Mouse (Mus musculus): ENCODE data around the gene Cdk5.

Cdk5 gene

GRCm38 (mm10) chr5:24417587-24417986, 5.7 kb downstream of the Cdk5 start:
- ChIA-PET CTCF (interaction anchor here in 2 of 4 experiments (1.2 to 5.0 kb wide), 8 partner anchors 10 to 183 kb away, joined by 3 to 76 read pairs (median 12); partner anchors contain the start of genes Abcb8 (in 1 of the 2) and Atg9b (in 1 of the 2)), POLR2A (interaction anchor here in 2 of 4 experiments (1.2 to 4.0 kb wide), 8 partner anchors 11 to 34 kb away, joined by 4 to 27 read pairs (median 12); partner anchors contain the start of genes Abcb8 (in 2 of the 2) and Fastk (in 1 of the 2))

GRCm38 (mm10) chr5:24416222-24416736, 7.1 kb downstream of the Cdk5 start:
- ChIA-PET POLR2A (interaction anchor here (0.5 to 4.0 kb wide), 47 partner anchors 8 to 356 kb away, joined by 3 to 27 read pairs (median 4); partner anchors contain the start of genes Tmub1 (in 4 of the 4), Abcb8 (in 2 of the 4), Atg9b (in 2 of the 4) and Fastk (in 2 of the 4)), CTCF (interaction anchor here (0.5 to 5.0 kb wide), 87 partner anchors 8 to 595 kb away, joined by 3 to 76 read pairs (median 5); partner anchors contain the start of genes Abcb8 (in 4 of the 4), Tmub1 (in 4 of the 4), Atg9b (in 3 of the 4) and Fastk (in 3 of the 4))

GRCm38 (mm10) chr5:24413938-24414337, 9.4 kb downstream of the Cdk5 start:
- ChIA-PET CTCF (interaction anchor here in 3 of 4 experiments (0.6 to 5.0 kb wide), 9 partner anchors 12 to 97 kb away, joined by 3 to 76 read pairs (median 4); partner anchors contain the start of genes Abcb8 (in 2 of the 3) and Atg9b (in 1 of the 3)), POLR2A (interaction anchor here in 2 of 4 experiments (0.6 to 4.0 kb wide), 11 partner anchors 9 to 69 kb away, joined by 3 to 26 read pairs (median 4); partner anchors contain the start of genes Cdk5 (in 2 of the 2) and Slc4a2 (in 2 of the 2))

- POLR2A ChIA-PET = interaction anchor here in 3 of 4 experiments (0.6 to 2.8 kb wide), 13 partner anchors 10 to 94 kb away, joined by 3 to 10 read pairs (median 3); partner anchors contain the start of genes Cdk5 (in 2 of the 3) and Slc4a2 (in 2 of the 3)
- CTCF ChIA-PET = interaction anchor here in 3 of 4 experiments (1.0 to 5.0 kb wide), 8 partner anchors 13 to 97 kb away, joined by 3 to 76 read pairs (median 4); partner anchors contain the start of genes Abcb8 (in 2 of the 3) and Atg9b (in 1 of the 3)
Measured at GRCm38 (mm10) chr5:24413042-24413693, 10.2 kb downstream of the Cdk5 start, which contains the start of gene Asic3. Gene Asic3, plus strand, starts transcription at chr5:24413392.

- POLR2A ChIA-PET = interaction anchor here in 2 of 4 experiments (1.2 to 2.8 kb wide), 4 partner anchors 11 to 18 kb away, joined by 3 to 10 read pairs (median 8); partner anchors contain the start of genes Cdk5 (in 2 of the 2) and Slc4a2 (in 2 of the 2)
- CTCF ChIA-PET = interaction anchor here in 1 of 4 experiments (1.5 kb wide), 1 partner anchor 15 kb away, joined by 4 read pairs; no protein-coding TSS in a partner anchor
Measured at GRCm38 (mm10) chr5:24412063-24412462, 11.3 kb downstream of the Cdk5 start.

- POLR2A ChIA-PET = interaction anchor here in 3 of 4 experiments (0.5 to 5.2 kb wide), 11 partner anchors 10 to 543 kb away, joined by 3 to 25 read pairs (median 5); partner anchors contain the start of genes Cdk5 (in 2 of the 3), Slc4a2 (in 2 of the 3) and Abcb8 (in 1 of the 3)
Measured at GRCm38 (mm10) chr5:24409466-24409865, 13.9 kb downstream of the Cdk5 start.

GRCm38 (mm10) chr5:24408651-24409050, 14.7 kb downstream of the Cdk5 start:
- CTCF ChIA-PET = interaction anchor here in 3 of 4 experiments (0.6 to 2.5 kb wide), 7 partner anchors 8 to 77 kb away, joined by 3 to 13 read pairs (median 4); partner anchors contain the start of gene Abcb8 (in 1 of the 3)
- POLR2A ChIA-PET = interaction anchor here (0.5 to 5.2 kb wide), 10 partner anchors 9 to 542 kb away, joined by 3 to 25 read pairs (median 5); partner anchors contain the start of genes Abcb8 (in 1 of the 4), Cdk5 (in 1 of the 4) and Slc4a2 (in 1 of the 4)

More at GRCm38 (mm10) chr5:24409466-24409865, 13.9 kb downstream of the Cdk5 start:
- CTCF ChIA-PET = interaction anchor here in 3 of 4 experiments (0.6 to 1.7 kb wide), 6 partner anchors 12 to 969 kb away, joined by 3 to 13 read pairs (median 4); partner anchors contain the start of gene Abcb8 (in 2 of the 3)

- POLR2A ChIA-PET = interaction anchor here in 1 of 4 experiments (0.7 to 5.6 kb wide), 3 partner anchors 9 to 11 kb away, joined by 3 to 26 read pairs (median 8); partner anchors contain the start of gene Abcb8
Measured at GRCm38 (mm10) chr5:24405389-24405876, 17.9 kb downstream of the Cdk5 start.

GRCm38 (mm10) chr5:24404594-24405360, 18.6 kb downstream of the Cdk5 start:
- ChIA-PET POLR2A (interaction anchor here in 3 of 4 experiments (0.7 to 5.6 kb wide), 5 partner anchors 8 to 12 kb away, joined by 3 to 26 read pairs (median 6); partner anchors contain the start of gene Abcb8 (in 1 of the 3)), CTCF (interaction anchor here in 2 of 4 experiments (0.8 to 8.0 kb wide), 4 partner anchors 11 kb away, joined by 3 to 35 read pairs (median 10); partner anchors contain the start of gene Abcb8 (in 2 of the 2))

More at GRCm38 (mm10) chr5:24405389-24405876, 17.9 kb downstream of the Cdk5 start:
- CTCF ChIA-PET = interaction anchor here in 3 of 4 experiments (0.8 to 8.0 kb wide), 6 partner anchors 9 to 12 kb away, joined by 3 to 35 read pairs (median 7); partner anchors contain the start of gene Abcb8 (in 2 of the 3)

- ChIA-PET POLR2A (interaction anchor here in 1 of 4 experiments (1.1 kb wide), 1 partner anchor 42 kb away, joined by 3 read pairs; no protein-coding TSS in a partner anchor), CTCF (interaction anchor here in 1 of 4 experiments (8.0 kb wide), 1 partner anchor 14 kb away, joined by 35 read pairs; no protein-coding TSS in a partner anchor)
Measured at GRCm38 (mm10) chr5:24401969-24402368, 21.4 kb downstream of the Cdk5 start.

GRCm38 (mm10) chr5:24400911-24401605, 22.3 kb downstream of the Cdk5 start:
- CTCF ChIA-PET = interaction anchor here in 3 of 4 experiments (0.6 to 8.0 kb wide), 7 partner anchors 15 to 584 kb away, joined by 3 to 35 read pairs (median 4); no protein-coding TSS in a partner anchor
- POLR2A ChIA-PET = interaction anchor here in 2 of 4 experiments (0.9 to 2.0 kb wide), 7 partner anchors 12 to 64 kb away, joined by 3 to 6 read pairs (median 3); partner anchors contain the start of gene Asic3 (in 2 of the 2)

GRCm38 (mm10) chr5:24400362-24400761, 23.0 kb downstream of the Cdk5 start:
- ChIA-PET POLR2A (interaction anchor here in 2 of 4 experiments (0.9 to 2.0 kb wide), 11 partner anchors 9 to 64 kb away, joined by 3 to 6 read pairs (median 4); partner anchors contain the start of gene Asic3 (in 2 of the 2)), CTCF (interaction anchor here (0.6 to 8.0 kb wide), 12 partner anchors 8 to 584 kb away, joined by 3 to 35 read pairs (median 4); no protein-coding TSS in a partner anchor)

GRCm38 (mm10) chr5:24399686-24400085, 23.6 kb downstream of the Cdk5 start:
- POLR2A ChIA-PET = interaction anchor here in 2 of 4 experiments (0.6 to 2.0 kb wide), 14 partner anchors 9 to 235 kb away, joined by 3 to 6 read pairs (median 4); no protein-coding TSS in a partner anchor

GRCm38 (mm10) chr5:24396254-24396653, 27.1 kb downstream of the Cdk5 start:
- ChIA-PET CTCF (interaction anchor here (0.6 to 7.5 kb wide), 42 partner anchors 9 to 519 kb away, joined by 3 to 76 read pairs (median 4); partner anchors contain the start of genes Agap3 (in 1 of the 4), Asic3 (in 1 of the 4), Fastk (in 1 of the 4) and Nos3 (in 1 of the 4)), POLR2A (interaction anchor here in 3 of 4 experiments (0.6 to 3.8 kb wide), 11 partner anchors 8 to 84 kb away, joined by 3 to 25 read pairs (median 4); partner anchors contain the start of genes Asic3 (in 1 of the 3), Cdk5 (in 1 of the 3) and Slc4a2 (in 1 of the 3))

More at GRCm38 (mm10) chr5:24399686-24400085, 23.6 kb downstream of the Cdk5 start:
- CTCF ChIA-PET = interaction anchor here (0.9 to 8.0 kb wide), 9 partner anchors 9 to 85 kb away, joined by 3 to 35 read pairs (median 4); no protein-coding TSS in a partner anchor

All from embryonic stem cell, embryonic (primary cell).